Mouse (Mus musculus) stomach, postnatal 0 days (tissue): ENCODE results near the gene Meis2.

Experiments used
- CTCF ChIP-seq: IDR thresholded peaks from 2 replicates; pipeline ENCODE4 v1.5.1; 2016; ENCODE audit warnings: antibody characterized with exemption, low read depth, mild to moderate bottlenecking, moderate library complexity
- EP300 ChIP-seq: optimal IDR thresholded peaks from 2 replicates; pipeline ENCODE3; 2016; ENCODE audit warnings: antibody characterized with exemption

DNA sequence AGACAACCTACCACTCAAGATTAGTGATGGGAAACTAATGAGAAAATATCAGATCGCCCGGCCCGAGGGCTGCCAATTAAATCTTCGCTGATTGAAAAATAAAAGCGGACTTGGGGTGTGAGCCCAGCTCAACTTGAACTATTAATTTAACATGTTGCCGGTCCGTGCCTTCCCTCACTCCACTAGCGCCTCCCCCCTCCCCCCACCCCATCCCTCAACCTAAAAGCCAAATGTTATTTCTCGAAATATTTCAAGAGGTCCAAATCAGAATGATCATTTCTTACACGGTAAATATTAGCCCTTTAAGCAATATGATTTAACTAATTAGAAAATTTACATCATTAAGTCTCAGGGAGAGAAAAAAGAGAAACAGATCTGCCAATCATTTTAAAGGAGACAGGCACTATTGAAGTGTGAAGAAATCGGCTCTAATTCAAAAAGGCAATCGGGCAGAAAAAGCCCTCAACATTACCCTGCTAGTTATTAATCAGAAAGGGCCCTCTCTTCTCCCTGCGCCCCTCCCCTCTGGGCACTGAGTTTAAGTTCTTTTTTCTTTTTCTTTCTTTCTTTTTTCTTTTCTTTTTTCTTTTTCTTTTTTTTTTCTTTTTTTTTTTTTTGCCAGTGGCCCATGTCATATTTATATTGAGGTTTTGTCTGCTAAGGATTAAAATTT is 209.1 kb downstream of the Meis2 start:
- TF ChIP-seq CTCF (no peak), EP300 (no peak)
